Mouse (Mus musculus): Measurements from ENCODE around the gene Gpatch3. TPM values are rescaled to one million over a fixed set of nuclear protein-coding genes. Genes with fewer than 3 reads are reported as not detected.

Gpatch3 gene
- polyA plus RNA-seq, 1 experiment = 17.4 TPM

GRCm38 (mm10) chr4:133553448-133554330 lies 20.9 kb upstream of the Gpatch3 start:
- peak overlapping the region; percentile 76 for H3K4me3 ChIP-seq (ENCODE audit: insufficient read depth, low read length)
- peaks cover 18% of the 10 kb centered on the region for H3K4me1 ChIP-seq (ENCODE audit: control insufficient read depth, insufficient read depth, low read length)
- H3K27ac ChIP-seq (ENCODE audit: insufficient read depth, low read depth, low read length) = peak overlapping the region; percentile 73
- no peak for TF ChIP-seq CTCF (IDR thresholded peaks at IDR 0.05; ENCODE audit: low read depth, low read length)
- no peak; the same call in 1 of the 2 replicates for TF ChIP-seq POLR2A (IDR thresholded peaks at IDR 0.05; ENCODE audit: borderline replicate concordance, low read depth, low read length)

GRCm38 (mm10) chr4:133557041-133557717 lies 17.4 kb upstream of the Gpatch3 start:
- no peak overlapping the region for H3K27ac ChIP-seq (ENCODE audit: insufficient read depth, low read depth, low read length)
- H3K4me1 ChIP-seq (ENCODE audit: control insufficient read depth, insufficient read depth, low read length) = peaks cover 18% of the 10 kb centered on the region
- TF ChIP-seq CTCF (IDR thresholded peaks at IDR 0.05; ENCODE audit: low read depth, low read length) = no peak
- TF ChIP-seq POLR2A (IDR thresholded peaks at IDR 0.05; ENCODE audit: borderline replicate concordance, low read depth, low read length) = no peak
- no peak overlapping the region for H3K4me3 ChIP-seq (ENCODE audit: insufficient read depth, low read length)

DNA sequence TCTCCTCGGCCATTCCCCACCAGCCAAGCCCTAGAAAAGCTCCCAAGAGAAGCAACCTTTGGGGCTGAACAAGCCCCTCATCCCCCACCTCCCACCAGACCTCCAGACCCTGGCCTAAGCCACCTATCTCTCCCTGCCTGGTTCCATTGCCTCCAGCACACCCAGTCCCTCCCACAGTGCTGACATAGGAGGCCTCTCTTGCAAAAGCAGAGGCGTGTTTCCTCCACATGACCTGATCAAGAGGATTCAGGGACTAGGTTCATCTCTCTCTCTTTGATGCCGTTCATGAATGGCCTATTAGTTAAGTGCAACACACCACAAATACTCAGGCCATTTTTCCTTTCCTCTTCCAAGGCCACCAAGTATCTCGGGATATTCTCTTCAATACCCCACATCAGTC lies 14.7 kb upstream of the Gpatch3 start:
- H3K4me3 ChIP-seq (ENCODE audit: insufficient read depth, low read length) = no peak overlapping the region
- H3K4me1 ChIP-seq (ENCODE audit: control insufficient read depth, insufficient read depth, low read length) = peaks cover 8% of the 10 kb centered on the region
- TF ChIP-seq CTCF (IDR thresholded peaks at IDR 0.05; ENCODE audit: low read depth, low read length) (no peak), POLR2A (IDR thresholded peaks at IDR 0.05; ENCODE audit: borderline replicate concordance, low read depth, low read length) (no peak)
- H3K27ac ChIP-seq (ENCODE audit: insufficient read depth, low read depth, low read length) = no peak overlapping the region

- Histone ChIP-seq H3K4me3 (ENCODE audit: insufficient read depth, low read length) (no peak overlapping the region), H3K27ac (ENCODE audit: insufficient read depth, low read depth, low read length) (no peak overlapping the region), H3K4me1 (ENCODE audit: control insufficient read depth, insufficient read depth, low read length) (peaks cover 8% of the 10 kb centered on the region)
- TF ChIP-seq POLR2A (IDR thresholded peaks at IDR 0.05; ENCODE audit: borderline replicate concordance, low read depth, low read length) (no peak), CTCF (IDR thresholded peaks at IDR 0.05; ENCODE audit: low read depth, low read length) (no peak)
Observed at GRCm38 (mm10) chr4:133561622-133562021, 12.9 kb upstream of the Gpatch3 start.

- H3K4me1 ChIP-seq (ENCODE audit: control insufficient read depth, insufficient read depth, low read length) = peaks cover 8% of the 10 kb centered on the region
- no peak overlapping the region for H3K4me3 ChIP-seq (ENCODE audit: insufficient read depth, low read length)
- no peak overlapping the region for H3K27ac ChIP-seq (ENCODE audit: insufficient read depth, low read depth, low read length)
- TF ChIP-seq CTCF (IDR thresholded peaks at IDR 0.05; ENCODE audit: low read depth, low read length) (no peak), POLR2A (IDR thresholded peaks at IDR 0.05; ENCODE audit: borderline replicate concordance, low read depth, low read length) (no peak)
Observed at GRCm38 (mm10) chr4:133563123-133563571, 11.4 kb upstream of the Gpatch3 start.

GRCm38 (mm10) chr4:133567251-133567650 lies 7.3 kb upstream of the Gpatch3 start:
- TF ChIP-seq CTCF (IDR thresholded peaks at IDR 0.05; ENCODE audit: low read depth, low read length) (no peak), POLR2A (IDR thresholded peaks at IDR 0.05; ENCODE audit: borderline replicate concordance, low read depth, low read length) (no peak)
- Histone ChIP-seq H3K4me1 (ENCODE audit: control insufficient read depth, insufficient read depth, low read length) (peaks cover 14% of the 10 kb centered on the region), H3K27ac (ENCODE audit: insufficient read depth, low read depth, low read length) (no peak overlapping the region), H3K4me3 (ENCODE audit: insufficient read depth, low read length) (no peak overlapping the region)

DNA sequence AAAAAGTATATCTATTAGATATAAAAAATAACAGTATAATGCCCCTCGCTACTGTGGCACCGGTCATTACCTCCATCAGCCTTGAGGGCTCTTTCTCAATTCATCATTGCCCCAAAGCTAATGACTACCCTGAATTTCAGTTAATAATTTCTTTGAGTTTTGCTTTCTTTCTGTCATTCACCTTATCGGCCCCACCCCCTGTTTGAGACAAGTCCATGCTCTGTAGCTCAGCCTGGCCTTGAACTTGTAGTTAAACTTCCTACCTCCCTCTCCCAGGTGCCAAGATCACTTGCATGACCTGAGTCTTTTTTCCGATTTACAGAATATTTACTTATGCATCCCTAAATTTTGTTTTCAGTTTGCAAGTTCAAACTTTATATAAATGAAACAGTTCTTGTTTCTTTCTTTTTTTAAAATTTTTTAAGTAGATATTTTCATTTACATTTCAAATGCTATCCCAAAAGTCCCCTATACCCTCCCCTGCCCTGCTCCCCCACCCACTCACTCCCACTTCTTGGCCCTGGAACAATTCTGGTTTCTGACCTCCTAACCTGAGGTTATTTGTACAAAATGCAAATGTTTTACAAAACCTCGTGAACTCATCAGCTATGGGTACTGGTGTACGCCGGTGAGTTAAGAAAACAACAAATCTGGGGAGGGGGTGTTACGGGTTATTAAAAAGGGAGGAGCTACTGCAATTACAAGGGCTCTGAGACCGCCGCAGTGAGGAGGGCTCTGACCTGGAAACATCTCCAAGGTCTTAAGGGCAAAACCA lies 5.1 kb upstream of the Gpatch3 start:
- H3K27ac ChIP-seq (ENCODE audit: insufficient read depth, low read depth, low read length) = no peak overlapping the region
- TF ChIP-seq POLR2A (IDR thresholded peaks at IDR 0.05; ENCODE audit: borderline replicate concordance, low read depth, low read length) = no peak
- no peak for TF ChIP-seq CTCF (IDR thresholded peaks at IDR 0.05; ENCODE audit: low read depth, low read length)
- H3K4me3 ChIP-seq (ENCODE audit: insufficient read depth, low read length) = no peak overlapping the region

GRCm38 (mm10) chr4:133570066-133570466 lies 4.5 kb upstream of the Gpatch3 start:
- Histone ChIP-seq H3K4me3 (ENCODE audit: insufficient read depth, low read length) (no peak overlapping the region), H3K4me1 (ENCODE audit: control insufficient read depth, insufficient read depth, low read length) (peaks cover 6% of the 10 kb centered on the region; the same call in 1 of the 2 replicates), H3K27ac (ENCODE audit: insufficient read depth, low read depth, low read length) (no peak overlapping the region)
- TF ChIP-seq POLR2A (IDR thresholded peaks at IDR 0.05; ENCODE audit: borderline replicate concordance, low read depth, low read length) (no peak), CTCF (IDR thresholded peaks at IDR 0.05; ENCODE audit: low read depth, low read length) (no peak)

More for the DNA sequence above, 5.1 kb upstream of the Gpatch3 start:
- H3K4me1 ChIP-seq (ENCODE audit: control insufficient read depth, insufficient read depth, low read length) = peaks cover 6% of the 10 kb centered on the region; the same call in 1 of the 2 replicates

DNA sequence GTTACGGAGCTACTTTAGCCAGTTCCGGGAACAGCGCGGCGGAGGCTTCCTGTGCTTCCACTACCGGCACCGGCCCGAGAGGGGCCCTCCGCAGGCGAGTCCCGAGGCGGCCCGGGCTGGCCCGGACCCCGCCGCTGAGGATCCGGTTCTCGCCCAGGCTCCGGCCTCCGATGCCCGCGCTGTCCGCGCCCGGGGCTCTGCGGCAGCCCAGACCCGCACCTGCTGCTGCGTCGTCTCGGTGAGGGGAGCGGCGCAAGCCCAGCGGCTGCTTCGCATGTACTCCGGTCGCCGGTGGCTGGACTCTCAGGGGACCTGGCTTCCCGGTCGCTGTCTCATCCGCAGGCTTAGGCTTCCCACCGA lies 278 bp downstream of the Gpatch3 start:
- Histone ChIP-seq H3K27ac (ENCODE audit: insufficient read depth, low read depth, low read length) (peak overlapping the region; percentile 52), H3K4me1 (ENCODE audit: control insufficient read depth, insufficient read depth, low read length) (peaks cover 11% of the 10 kb centered on the region), H3K4me3 (ENCODE audit: insufficient read depth, low read length) (peak overlapping the region; percentile 81)
- TF ChIP-seq POLR2A (IDR thresholded peaks at IDR 0.05; ENCODE audit: borderline replicate concordance, low read depth, low read length) = no peak
- TF ChIP-seq CTCF (IDR thresholded peaks at IDR 0.05; ENCODE audit: low read depth, low read length) = no peak
